Mouse (Mus musculus) liver, postnatal 0 days (tissue): Measurements from ENCODE around the gene Cwh43. TPM values are rescaled to one million over a fixed set of nuclear protein-coding genes. Genes with fewer than 3 reads are reported as not detected.

Source experiments
- ATAC-seq: fragments of 200-750 bp; cut with Nextera tagmentation; 2 replicates; pipeline ENCODE4 v1.8.0; 2017; ENCODE audit warnings: mild to moderate bottlenecking, moderate library complexity
- DNase-seq: peaks from one replicate; pipeline ENCODE4 v3.0.0-alpha.2; 2016
- H3K27ac ChIP-seq: fragments of 300-500 bp; sonication (generic); 2 replicates; pipeline ENCODE4 v1.5.1; 2014; ENCODE audit warnings: antibody characterized with exemption, moderate library complexity, mild to moderate bottlenecking, low read depth
- H3K27me3 ChIP-seq: fragments of 300-500 bp; sonication (generic); 2 replicates; pipeline ENCODE4 v1.6.1; 2014; ENCODE audit warnings: low read length, control low read depth, mixed read lengths; ENCODE audit not compliant: insufficient read depth
- H3K36me3 ChIP-seq: fragments of 300-500 bp; sonication (generic); replicated peaks from 2 replicates; pipeline ENCODE4 v1.6.1; 2014; ENCODE audit warnings: mild to moderate bottlenecking, control low read depth, low read length, moderate library complexity, mixed read lengths; ENCODE audit not compliant: insufficient read depth
- H3K4me1 ChIP-seq: fragments of 300-500 bp; sonication (generic); 2 replicates; pipeline ENCODE4 v1.6.1; 2014; ENCODE audit warnings: antibody characterized with exemption, mild to moderate bottlenecking, control low read depth; ENCODE audit not compliant: insufficient read depth
- H3K4me2 ChIP-seq: fragments of 300-500 bp; sonication (generic); 2 replicates; pipeline ENCODE4 v1.6.1; 2014; ENCODE audit warnings: low read depth, mild to moderate bottlenecking, low read length, moderate library complexity, mixed read lengths
- H3K4me3 ChIP-seq: fragments of 300-500 bp; sonication (generic); 2 replicates; pipeline ENCODE4 v1.5.1; 2014; ENCODE audit warnings: low read depth, low read length
- H3K9ac ChIP-seq: fragments of 300-500 bp; sonication (generic); replicated peaks from 2 replicates; pipeline ENCODE4 v1.6.1; 2014; ENCODE audit warnings: mild to moderate bottlenecking, moderate library complexity
- H3K9me3 ChIP-seq: fragments of 300-500 bp; sonication (generic); 2 replicates; pipeline ENCODE4 v1.6.1; 2016; ENCODE audit warnings: mild to moderate bottlenecking, control low read depth, low read length, mixed read lengths
- CTCF ChIP-seq: sonication (generic); IDR thresholded peaks from 2 replicates; pipeline ENCODE4 v1.5.1; 2016; ENCODE audit warnings: antibody characterized with exemption, low read depth
- EP300 ChIP-seq: IDR thresholded peaks from 2 replicates; pipeline ENCODE4 v1.6.1; 2016; ENCODE audit warnings: antibody characterized with exemption, low read depth, mild to moderate bottlenecking
- WGBS: fragments of 180-500 bp; shearing (Covaris S2); extraction: QIAGEN DNeasy Blood & Tissue Kit; methylation state at CpG from one replicate; pipeline ENCODE4 v1.1.7; 2014; ENCODE audit not compliant: insufficient replicate concordance; 5-methylcytosine and 5-hydroxymethylcytosine counted together
- polyA plus RNA-seq: library from polyadenylated mRNA; unstranded; fragments of >200 nt; fragmentation: Nextera tagmentation; extraction: Ambion mirVana; gene quantifications from 2 replicates; pipeline ENCODE4 v1.2.1, GENCODE M21; 2015

Gene Cwh43
- polyA plus RNA-seq, 1 experiment from 2014 or later = not detected

- no peak; the same call in 1 of the 2 replicates for TF ChIP-seq CTCF
- TF ChIP-seq EP300 = no peak
- Histone ChIP-seq H3K36me3 (no peaks in the 10 kb centered on the region), H3K9ac (peak overlapping the region; percentile 65), H3K9me3 (no peaks in the 10 kb centered on the region), H3K27me3 (no peaks in the 10 kb centered on the region), H3K4me1 (peaks cover 5% of the 10 kb centered on the region; the same call in 1 of the 2 replicates), H3K27ac (peak overlapping the region; percentile 52), H3K4me2 (peak overlapping the region; percentile 99), H3K4me3 (peak overlapping the region; percentile 70)
- ATAC-seq (peak; percentile 35), DNase-seq (peak; percentile 47)
- under 1% methylated on average over 63 of the region's 70 CpGs for WGBS
Measured at GRCm38 (mm10) chr5:73491074-73491836, 85.4 kb downstream of the Cwh43 start.

GRCm38 (mm10) chr5:73491837-73492720 lies 86.2 kb downstream of the Cwh43 start:
- under 1% methylated on average over 43 of the region's 59 CpGs for WGBS
- Histone ChIP-seq H3K9me3 (no peaks in the 10 kb centered on the region), H3K4me2 (peak overlapping the region; percentile 99), H3K9ac (peak overlapping the region; percentile 65), H3K27me3 (no peaks in the 10 kb centered on the region), H3K27ac (peak overlapping the region; percentile 52), H3K36me3 (no peaks in the 10 kb centered on the region), H3K4me3 (peak overlapping the region; percentile 70), H3K4me1 (peaks cover 5% of the 10 kb centered on the region; the same call in 1 of the 2 replicates)
- no peak for TF ChIP-seq CTCF
- no peak for TF ChIP-seq EP300
- peak; percentile 86 for DNase-seq
- peak; percentile 46 for ATAC-seq

GRCm38 (mm10) chr5:73497401-73497800 lies 91.5 kb downstream of the Cwh43 start:
- no peak overlapping the region for H3K27ac ChIP-seq
- no peak overlapping the region for H3K9ac ChIP-seq
- H3K27me3 ChIP-seq = no peaks in the 10 kb centered on the region
- H3K36me3 ChIP-seq = no peaks in the 10 kb centered on the region
- no peak for DNase-seq
- TF ChIP-seq EP300 = no peak
- TF ChIP-seq CTCF = no peak
- WGBS = 70% methylated on average over 3 of the region's 3 CpGs
- no peak overlapping the region for H3K4me2 ChIP-seq
- H3K4me3 ChIP-seq = no peak overlapping the region
- no peak for ATAC-seq
- H3K9me3 ChIP-seq = no peaks in the 10 kb centered on the region
- H3K4me1 ChIP-seq = peaks cover 8% of the 10 kb centered on the region

GRCm38 (mm10) chr5:73498559-73498958 lies 92.7 kb downstream of the Cwh43 start:
- no peak overlapping the region for H3K9ac ChIP-seq
- no peak overlapping the region for H3K4me2 ChIP-seq
- ATAC-seq = no peak
- WGBS = 78% methylated on average over 8 of the region's 8 CpGs
- H3K27ac ChIP-seq = no peak overlapping the region
- H3K27me3 ChIP-seq = no peaks in the 10 kb centered on the region
- H3K4me1 ChIP-seq = peaks cover 2% of the 10 kb centered on the region; the same call in 1 of the 2 replicates
- no peaks in the 10 kb centered on the region for H3K36me3 ChIP-seq
- TF ChIP-seq CTCF = no peak
- TF ChIP-seq EP300 = no peak
- DNase-seq = no peak
- no peak overlapping the region for H3K4me3 ChIP-seq
- no peaks in the 10 kb centered on the region for H3K9me3 ChIP-seq

GRCm38 (mm10) chr5:73500867-73501440 lies 95.1 kb downstream of the Cwh43 start:
- WGBS = 69% methylated on average over 7 of the region's 7 CpGs
- Histone ChIP-seq H3K4me1 (peaks cover 2% of the 10 kb centered on the region; the same call in 1 of the 2 replicates), H3K9ac (no peak overlapping the region), H3K36me3 (no peaks in the 10 kb centered on the region), H3K4me2 (no peak overlapping the region), H3K27ac (no peak overlapping the region), H3K4me3 (no peak overlapping the region), H3K9me3 (no peaks in the 10 kb centered on the region), H3K27me3 (no peaks in the 10 kb centered on the region)
- no peak for DNase-seq
- TF ChIP-seq EP300 = no peak
- peak; percentile 68 for ATAC-seq

- Histone ChIP-seq H3K4me3 (no peak overlapping the region), H3K4me1 (peaks cover 2% of the 10 kb centered on the region; the same call in 1 of the 2 replicates), H3K9me3 (no peaks in the 10 kb centered on the region), H3K27me3 (no peaks in the 10 kb centered on the region), H3K9ac (no peak overlapping the region), H3K4me2 (no peak overlapping the region), H3K36me3 (no peaks in the 10 kb centered on the region), H3K27ac (no peak overlapping the region)
- 79% methylated on average over 9 of the region's 9 CpGs for WGBS
- DNase-seq (no peak), ATAC-seq (no peak)
- no peak for TF ChIP-seq EP300
Measured at GRCm38 (mm10) chr5:73502422-73502821, 96.5 kb downstream of the Cwh43 start.

Other genes with a start within 250 kb of the Cwh43 start
- 22.8 and 25.8 TPM in 2 replicates for gene Fryl, start 149.5 kb upstream of the Cwh43 start, polyA plus RNA-seq
- gene Ociad1, start 113.3 kb upstream of the Cwh43 start, polyA plus RNA-seq = 98.7 and 105 TPM in 2 replicates
- gene Ociad2, start 65.0 kb upstream of the Cwh43 start, polyA plus RNA-seq = 1.2 and 2.0 TPM in 2 replicates
- 4.1 and 5.7 TPM in 2 replicates for gene Dcun1d4, start 74.9 kb downstream of the Cwh43 start, polyA plus RNA-seq
- gene Lrrc66, start 226.5 kb downstream of the Cwh43 start, polyA plus RNA-seq = not detected in 2 replicates
- 2.1 and 2.3 TPM in 2 replicates for gene Sgcb, start 241.7 kb downstream of the Cwh43 start, polyA plus RNA-seq
- gene Spata18, start 245.3 kb downstream of the Cwh43 start, polyA plus RNA-seq = not detected in 2 replicates